Mouse (Mus musculus): ENCODE data around the gene Asf1b. TPM values are rescaled to one million over a fixed set of nuclear protein-coding genes. Genes with fewer than 3 reads are reported as not detected.
A peak's percentile ranks its signal among the peaks of the same experiment; 100 is the strongest.

Gene Asf1b
- total RNA-seq (2021), result 1 to 10 TPM; 1.3 to 2.0 TPM
- long read RNA-seq, experiment 1, partial matches to known transcripts, result 0 of 5 reads
- long read RNA-seq, experiment 1, other reads (novel, unspliced or antisense), result 2 of 5 reads
- long read RNA-seq, experiment 2, partial matches to known transcripts, result 1 of 2 reads
- long read RNA-seq, experiment 2, other reads (novel, unspliced or antisense), result 1 of 2 reads

- DNase-seq, result peak; percentile 96 to 99
Observed at GRCm38 (mm10) chr8:83955106-83955957, at the start of gene Asf1b, which contains the start of gene Gm10644. TSS of gene Asf1b (plus strand) at chr8:83955507. TSS of gene Gm10644 (minus strand) at chr8:83955205.

DNA sequence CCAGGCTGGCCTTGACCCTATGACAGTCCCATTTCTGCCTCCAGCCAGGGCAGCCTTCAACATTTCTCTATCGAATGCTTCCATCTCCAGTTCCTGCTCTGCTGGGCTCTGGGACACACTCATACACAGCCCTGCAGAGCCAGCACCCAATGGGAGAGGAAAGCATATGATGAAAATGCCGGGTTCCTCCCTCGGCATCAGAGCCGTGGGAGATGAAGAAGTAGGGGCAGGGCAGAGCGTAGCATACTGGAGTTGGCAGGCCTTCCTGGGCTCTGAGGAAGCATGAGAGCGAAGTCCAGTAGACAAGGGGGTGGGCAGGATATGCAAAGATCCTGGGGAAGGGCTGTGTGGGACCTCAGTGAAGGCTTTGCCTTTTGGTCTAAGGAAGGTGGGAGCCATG is 46.7 kb upstream of the Asf1b start:
- no peak for DNase-seq

GRCm38 (mm10) chr8:83909311-83909710 is 46.0 kb upstream of the Asf1b start:
- no peak for DNase-seq

GRCm38 (mm10) chr8:83911809-83912731 is 43.2 kb upstream of the Asf1b start:
- DNase-seq, result no peak

GRCm38 (mm10) chr8:83914232-83914631 is 41.1 kb upstream of the Asf1b start:
- DNase-seq, result no peak

DNA sequence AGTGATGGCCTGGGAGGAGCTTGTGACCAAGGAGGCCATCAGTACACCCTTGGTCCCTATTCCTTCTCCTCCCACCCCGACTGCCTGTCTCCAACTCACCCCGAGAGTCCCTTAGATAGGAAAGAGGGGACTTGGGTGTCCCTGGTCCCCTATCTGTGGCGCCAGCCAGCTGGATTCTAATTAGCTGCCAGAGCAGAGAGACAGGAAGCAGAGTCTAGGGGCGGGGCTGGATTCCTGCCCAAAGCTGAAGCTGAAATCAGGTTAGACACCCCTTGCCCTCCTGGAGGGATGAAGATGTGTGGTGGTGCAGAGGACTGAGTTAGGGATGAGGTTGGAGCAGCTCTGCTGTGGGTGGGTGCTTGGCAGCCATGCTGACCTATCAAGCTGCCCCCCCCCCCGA is 40.4 kb upstream of the Asf1b start:
- DNase-seq, result peak in 1 of 2 experiments; percentile 30

DNA sequence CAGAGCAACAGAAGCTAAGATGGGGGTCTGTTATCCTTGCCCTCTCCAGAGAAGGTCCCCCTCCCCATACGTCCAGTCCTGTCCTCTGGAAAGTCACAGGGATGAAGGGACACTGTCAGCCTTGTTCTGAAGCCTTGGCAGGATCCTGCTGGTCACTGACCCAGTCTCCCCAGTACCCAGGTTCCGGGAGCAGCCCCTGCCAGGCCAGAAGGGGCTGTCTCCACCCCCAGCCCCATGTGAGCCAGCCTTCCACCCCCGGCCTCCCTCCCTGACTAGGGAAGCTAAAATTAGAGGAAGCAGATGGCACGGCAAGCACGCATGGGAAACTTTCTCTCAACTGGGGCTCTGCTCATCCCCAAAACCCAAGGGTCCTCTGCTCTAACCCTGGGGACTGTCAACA is 39.3 kb upstream of the Asf1b start:
- DNase-seq, result no peak

- DNase-seq, result no peak
Observed at GRCm38 (mm10) chr8:83917566-83917965, 37.7 kb upstream of the Asf1b start.

DNA sequence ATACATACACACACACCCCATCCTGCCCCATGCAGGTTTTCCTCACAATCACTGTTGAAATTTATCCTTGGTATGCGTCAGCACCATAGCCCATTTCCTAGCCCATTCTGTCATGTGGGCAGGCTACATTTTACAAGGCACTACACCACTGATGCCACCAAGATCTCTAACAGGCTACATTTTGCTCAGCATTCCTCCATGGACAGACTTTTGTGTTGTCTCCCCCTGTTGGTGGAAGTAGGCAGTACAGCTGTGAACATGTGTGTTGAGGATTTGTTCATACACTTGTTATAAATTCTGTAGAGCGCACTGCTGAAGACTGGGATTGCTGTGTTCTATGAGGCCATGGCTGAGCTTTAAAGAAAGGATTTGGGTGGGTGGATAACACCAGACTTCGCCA is 33.7 kb upstream of the Asf1b start:
- DNase-seq, result peak; percentile 54 to 92

DNA sequence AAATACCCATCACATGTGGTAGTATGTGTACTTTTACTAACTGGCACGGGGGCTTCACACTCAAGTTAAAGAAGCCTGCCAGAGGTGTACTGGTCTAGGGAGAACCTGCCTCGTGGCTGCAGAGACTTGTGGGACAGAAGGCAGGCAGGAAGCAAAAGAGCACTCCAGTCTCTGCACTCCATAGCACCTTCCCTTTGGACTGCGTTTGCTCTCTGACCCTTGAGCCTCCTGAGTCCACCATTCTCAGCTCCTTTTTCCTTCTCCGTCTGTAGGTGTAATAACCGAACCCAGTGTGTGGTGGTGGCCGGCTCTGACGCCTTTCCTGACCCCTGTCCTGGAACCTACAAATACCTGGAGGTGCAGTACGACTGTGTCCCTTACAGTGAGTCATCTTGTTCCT is 32.6 kb upstream of the Asf1b start:
- no peak for DNase-seq

DNA sequence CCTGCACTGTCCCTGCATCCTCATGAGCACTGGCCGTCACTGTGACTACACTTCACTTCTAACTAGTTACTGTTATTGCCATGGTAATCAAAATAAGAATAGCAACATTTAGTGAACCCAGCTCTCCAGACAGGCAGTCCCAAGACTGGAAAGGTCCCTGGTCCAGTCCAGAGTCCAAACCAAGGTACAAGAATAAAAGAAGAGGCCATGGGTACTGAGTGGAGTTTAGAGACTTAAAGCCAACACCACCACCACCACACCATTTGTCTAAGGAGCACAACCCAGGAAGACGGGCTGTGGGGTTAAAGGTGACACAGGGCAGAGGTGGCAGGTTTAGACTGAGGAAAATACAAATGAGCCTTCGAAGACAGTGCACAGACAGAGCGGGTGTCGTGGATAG is 30.7 kb upstream of the Asf1b start:
- DNase-seq, result no peak

DNA sequence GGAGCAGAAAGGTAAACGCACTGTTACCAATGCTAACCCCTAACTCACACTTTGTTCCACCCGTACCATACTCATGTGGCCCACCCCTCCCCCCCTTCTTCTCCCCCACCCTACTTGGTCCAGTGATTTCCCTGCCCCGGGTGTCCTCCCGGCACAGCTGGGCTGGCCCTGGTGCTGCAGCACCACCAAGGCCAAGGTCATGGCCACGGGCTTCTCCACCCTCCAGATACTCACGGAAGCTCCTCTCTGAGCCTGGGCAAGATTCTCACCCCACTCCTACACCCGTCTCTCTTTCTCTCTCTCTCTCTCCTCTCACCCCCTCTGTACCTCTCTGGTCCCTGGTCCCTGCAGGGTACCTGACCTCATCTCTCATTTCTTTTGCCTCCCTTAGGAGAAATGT is 29.0 kb upstream of the Asf1b start:
- no peak for DNase-seq

GRCm38 (mm10) chr8:83934222-83934621 is 21.1 kb upstream of the Asf1b start:
- no peak for DNase-seq

- no peak for DNase-seq
Observed at GRCm38 (mm10) chr8:83934994-83935393, 20.3 kb upstream of the Asf1b start.

GRCm38 (mm10) chr8:83935435-83935834 is 19.9 kb upstream of the Asf1b start:
- no peak for DNase-seq

DNA sequence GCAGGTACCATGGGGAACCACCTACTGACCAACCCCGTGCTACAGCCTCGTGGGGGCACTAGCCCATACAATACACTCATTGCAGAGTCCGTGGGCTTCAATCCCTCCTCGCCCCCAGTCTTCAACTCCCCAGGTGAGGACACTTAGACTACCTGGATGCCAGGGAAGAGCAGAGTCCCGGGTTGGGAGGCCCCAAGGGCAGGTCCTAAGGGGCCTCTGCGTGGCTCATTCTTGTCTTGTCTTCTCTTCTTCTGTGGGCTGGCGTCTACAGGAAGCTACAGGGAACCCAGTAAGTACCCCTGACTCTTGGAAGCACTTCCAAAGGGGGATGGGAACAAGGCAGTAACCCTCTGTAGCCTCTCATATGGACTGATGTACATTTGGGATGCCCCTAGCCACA is 17.7 kb upstream of the Asf1b start:
- no peak for DNase-seq

DNA sequence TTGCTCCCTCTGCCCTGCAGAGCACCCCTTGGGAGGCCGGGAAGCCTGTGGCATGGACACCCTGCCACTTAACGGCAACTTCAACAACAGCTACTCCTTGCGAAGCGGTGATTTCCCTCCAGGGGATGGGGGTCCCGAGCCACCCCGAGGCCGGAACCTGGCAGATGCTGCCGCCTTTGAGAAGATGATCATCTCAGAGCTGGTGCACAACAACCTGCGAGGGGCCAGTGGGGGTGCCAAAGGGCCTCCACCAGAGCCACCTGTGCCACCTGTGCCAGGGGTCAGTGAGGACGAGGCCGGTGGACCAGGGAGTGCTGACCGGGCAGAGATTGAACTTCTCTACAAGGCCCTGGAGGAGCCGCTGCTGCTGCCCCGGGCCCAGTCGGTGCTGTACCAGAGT is 17.0 kb upstream of the Asf1b start:
- DNase-seq, result no peak

GRCm38 (mm10) chr8:83941066-83941677 is 14.1 kb upstream of the Asf1b start:
- DNase-seq, result no peak

DNA sequence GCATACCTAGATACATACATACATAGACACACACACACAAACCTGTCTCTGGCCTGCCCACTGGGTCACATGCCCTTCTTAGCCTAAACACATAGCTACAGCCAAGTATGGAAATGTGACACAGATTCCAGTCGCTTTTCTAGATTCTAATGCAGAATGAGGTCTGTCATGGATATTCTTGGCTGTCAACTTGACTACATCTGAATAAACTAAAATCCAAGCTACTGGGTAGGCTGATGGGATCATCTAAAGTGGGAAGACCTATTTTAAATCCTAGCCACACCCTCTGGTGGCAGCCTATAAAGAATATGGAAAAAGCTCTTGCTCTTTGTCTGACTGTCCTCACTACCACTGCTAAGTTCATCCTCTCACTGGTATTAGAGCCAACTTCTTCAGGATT is 12.9 kb upstream of the Asf1b start:
- DNase-seq, result no peak

- DNase-seq, result no peak
Observed at GRCm38 (mm10) chr8:83945540-83945939, 9.8 kb upstream of the Asf1b start.

- no peak for DNase-seq
Observed at GRCm38 (mm10) chr8:83954749-83955105, 580 bp upstream of the Asf1b start.

GRCm38 (mm10) chr8:83955958-83956218 is 581 bp downstream of the Asf1b start:
- no peak for DNase-seq

DNA sequence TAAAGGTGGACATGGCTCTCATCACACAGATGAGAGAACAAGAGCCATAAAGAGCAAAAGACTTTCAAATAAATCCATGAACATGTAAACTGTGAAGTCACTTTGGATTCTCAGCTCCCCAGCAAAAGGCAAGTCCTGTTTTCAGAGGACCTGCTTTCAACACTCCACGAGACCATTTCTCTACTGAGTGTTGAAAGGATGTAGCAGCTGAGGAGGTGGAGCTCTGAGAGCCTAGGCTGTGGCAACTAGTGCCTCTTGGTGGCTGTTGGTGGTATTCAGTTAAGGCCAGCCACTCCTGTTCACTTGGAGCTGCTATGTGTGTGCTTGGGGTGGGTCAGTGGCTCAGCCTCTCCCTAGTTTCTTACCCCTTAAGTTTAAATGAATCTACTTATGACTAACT is 1.5 kb downstream of the Asf1b start:
- peak in 1 of 2 experiments; percentile 18 for DNase-seq
